Mouse (Mus musculus) cortical plate, adult 2 months (tissue): Measurements from ENCODE around the gene Alg9.

ENCODE experiments used
- CTCF ChIP-seq: fragments of 200-500 bp; IDR thresholded peaks from 2 replicates; pipeline ENCODE4 v1.5.1; 2011; ENCODE audit warnings: mild to moderate bottlenecking, control low read depth, low read length; ENCODE audit not compliant: insufficient read depth; ENCODE audit errors: extremely low read depth
- POLR2A ChIP-seq: fragments of 200-500 bp; IDR thresholded peaks from 2 replicates; pipeline ENCODE4 v1.6.1; 2011; ENCODE audit warnings: mild to moderate bottlenecking, low read length, control low read depth; ENCODE audit not compliant: insufficient read depth; ENCODE audit errors: extremely low read depth

GRCm38 (mm10) chr9:50729600-50729999, 45.2 kb upstream of the Alg9 start:
- TF ChIP-seq POLR2A = no peak
- no peak for TF ChIP-seq CTCF
